Mouse (Mus musculus): Measurements from ENCODE around the gene Cd47. TPM values are rescaled to one million over a fixed set of nuclear protein-coding genes. Genes with fewer than 3 reads are reported as not detected.

Cd47 gene
- polyA plus RNA-seq, 1 experiment from 2014 or later, result 286 TPM

GRCm38 (mm10) chr16:49798790-49799189, 1.5 kb upstream of the Cd47 start:
- H3K27me3 ChIP-seq (ENCODE audit: control insufficient read depth, insufficient read depth, low read depth, low read length), result no peaks in the 10 kb centered on the region
- peak overlapping the region; percentile 37 for H3K9ac ChIP-seq (ENCODE audit: low read depth, low read length)
- WGBS (ENCODE audit: insufficient replicate concordance), result 18% methylated on average over 6 of the region's 6 CpGs
- peak overlapping the region; percentile 31; the same call in 1 of the 2 replicates for H3K4me2 ChIP-seq (ENCODE audit: low read depth, low read length)
- no peaks in the 10 kb centered on the region for H3K9me3 ChIP-seq (replicated peaks; ENCODE audit: control insufficient read depth, low read length)
- H3K27ac ChIP-seq (ENCODE audit: low read length), result peak overlapping the region; percentile 90
- H3K36me3 ChIP-seq (ENCODE audit: control insufficient read depth, insufficient read depth), result no peaks in the 10 kb centered on the region
- H3K4me3 ChIP-seq (ENCODE audit: low read depth, low read length), result no peak overlapping the region
- ATAC-seq (ENCODE audit: low read depth), result no peak
- H3K4me1 ChIP-seq (ENCODE audit: control insufficient read depth, low read depth, low read length), result peaks cover 69% of the 10 kb centered on the region

GRCm38 (mm10) chr16:49800996-49801395, 663 bp downstream of the Cd47 start:
- Histone ChIP-seq H3K27ac (ENCODE audit: low read length) (peak overlapping the region; percentile 97), H3K4me2 (ENCODE audit: low read depth, low read length) (peak overlapping the region; percentile 44; the same call in 1 of the 2 replicates), H3K4me1 (ENCODE audit: control insufficient read depth, low read depth, low read length) (peaks cover 75% of the 10 kb centered on the region), H3K36me3 (ENCODE audit: control insufficient read depth, insufficient read depth) (no peaks in the 10 kb centered on the region), H3K9me3 (replicated peaks; ENCODE audit: control insufficient read depth, low read length) (no peaks in the 10 kb centered on the region), H3K9ac (ENCODE audit: low read depth, low read length) (peak overlapping the region; percentile 54), H3K4me3 (ENCODE audit: low read depth, low read length) (no peak overlapping the region; the same call in 1 of the 2 replicates), H3K27me3 (ENCODE audit: control insufficient read depth, insufficient read depth, low read depth, low read length) (no peaks in the 10 kb centered on the region)
- no peak for ATAC-seq (ENCODE audit: low read depth)
- WGBS (ENCODE audit: insufficient replicate concordance), result 51% methylated on average over 5 of the region's 5 CpGs

- Histone ChIP-seq H3K9ac (ENCODE audit: low read depth, low read length) (peak overlapping the region; percentile 54), H3K27me3 (ENCODE audit: control insufficient read depth, insufficient read depth, low read depth, low read length) (no peaks in the 10 kb centered on the region)
- 41% methylated on average over 5 of the region's 5 CpGs for WGBS (ENCODE audit: insufficient replicate concordance)
Measured at GRCm38 (mm10) chr16:49801399-49801798, 1.1 kb downstream of the Cd47 start.

GRCm38 (mm10) chr16:49802993-49803392, 2.7 kb downstream of the Cd47 start:
- H3K4me3 ChIP-seq (ENCODE audit: low read depth, low read length), result no peak overlapping the region

More at GRCm38 (mm10) chr16:49801399-49801798, 1.1 kb downstream of the Cd47 start:
- peaks cover 71% of the 10 kb centered on the region for H3K4me1 ChIP-seq (ENCODE audit: control insufficient read depth, low read depth, low read length)
- no peak for ATAC-seq (ENCODE audit: low read depth)
- H3K4me2 ChIP-seq (ENCODE audit: low read depth, low read length), result peak overlapping the region; percentile 44; the same call in 1 of the 2 replicates
- no peak overlapping the region; the same call in 1 of the 2 replicates for H3K4me3 ChIP-seq (ENCODE audit: low read depth, low read length)
- no peaks in the 10 kb centered on the region for H3K36me3 ChIP-seq (ENCODE audit: control insufficient read depth, insufficient read depth)
- H3K9me3 ChIP-seq (replicated peaks; ENCODE audit: control insufficient read depth, low read length), result no peaks in the 10 kb centered on the region
- peak overlapping the region; percentile 97 for H3K27ac ChIP-seq (ENCODE audit: low read length)

GRCm38 (mm10) chr16:49803932-49804461, 3.7 kb downstream of the Cd47 start:
- Histone ChIP-seq H3K9ac (ENCODE audit: low read depth, low read length) (peak overlapping the region; percentile 76), H3K4me3 (ENCODE audit: low read depth, low read length) (peak overlapping the region; percentile 50), H3K27me3 (ENCODE audit: control insufficient read depth, insufficient read depth, low read depth, low read length) (no peaks in the 10 kb centered on the region), H3K36me3 (ENCODE audit: control insufficient read depth, insufficient read depth) (no peaks in the 10 kb centered on the region), H3K4me2 (ENCODE audit: low read depth, low read length) (peak overlapping the region; percentile 82), H3K9me3 (replicated peaks; ENCODE audit: control insufficient read depth, low read length) (no peaks in the 10 kb centered on the region), H3K4me1 (ENCODE audit: control insufficient read depth, low read depth, low read length) (peaks cover 60% of the 10 kb centered on the region), H3K27ac (ENCODE audit: low read length) (peak overlapping the region; percentile 88)
- ATAC-seq (ENCODE audit: low read depth), result no peak
- under 1% methylated on average over 12 of the region's 12 CpGs for WGBS (ENCODE audit: insufficient replicate concordance)

More at GRCm38 (mm10) chr16:49802993-49803392, 2.7 kb downstream of the Cd47 start:
- WGBS (ENCODE audit: insufficient replicate concordance), result 79% methylated on average over 2 of the region's 2 CpGs
- H3K27me3 ChIP-seq (ENCODE audit: control insufficient read depth, insufficient read depth, low read depth, low read length), result no peaks in the 10 kb centered on the region
- no peak overlapping the region for H3K9ac ChIP-seq (ENCODE audit: low read depth, low read length)
- H3K27ac ChIP-seq (ENCODE audit: low read length), result peak overlapping the region; percentile 57
- no peak overlapping the region for H3K4me2 ChIP-seq (ENCODE audit: low read depth, low read length)
- peaks cover 69% of the 10 kb centered on the region for H3K4me1 ChIP-seq (ENCODE audit: control insufficient read depth, low read depth, low read length)
- ATAC-seq (ENCODE audit: low read depth), result no peak
- no peaks in the 10 kb centered on the region for H3K36me3 ChIP-seq (ENCODE audit: control insufficient read depth, insufficient read depth)
- H3K9me3 ChIP-seq (replicated peaks; ENCODE audit: control insufficient read depth, low read length), result no peaks in the 10 kb centered on the region

- Histone ChIP-seq H3K27me3 (ENCODE audit: control insufficient read depth, insufficient read depth, low read depth, low read length) (no peaks in the 10 kb centered on the region), H3K4me1 (ENCODE audit: control insufficient read depth, low read depth, low read length) (peaks cover 35% of the 10 kb centered on the region), H3K9me3 (replicated peaks; ENCODE audit: control insufficient read depth, low read length) (no peaks in the 10 kb centered on the region), H3K27ac (ENCODE audit: low read length) (no peak overlapping the region; the same call in 1 of the 2 replicates), H3K9ac (ENCODE audit: low read depth, low read length) (no peak overlapping the region), H3K4me3 (ENCODE audit: low read depth, low read length) (no peak overlapping the region), H3K4me2 (ENCODE audit: low read depth, low read length) (no peak overlapping the region), H3K36me3 (ENCODE audit: control insufficient read depth, insufficient read depth) (no peaks in the 10 kb centered on the region)
- 70% methylated on average over 10 of the region's 10 CpGs for whole genome bisulfite sequencing (ENCODE audit: insufficient replicate concordance)
- ATAC-seq (ENCODE audit: low read depth), result no peak
Measured at GRCm38 (mm10) chr16:49806920-49807319, 6.6 kb downstream of the Cd47 start.

- Histone ChIP-seq H3K4me2 (ENCODE audit: low read depth, low read length) (no peak overlapping the region), H3K9me3 (replicated peaks; ENCODE audit: control insufficient read depth, low read length) (no peaks in the 10 kb centered on the region), H3K9ac (ENCODE audit: low read depth, low read length) (0 out of 2 replicates have a peak overlapping the region, but pooled peaks have one; percentile 4), H3K27ac (ENCODE audit: low read length) (peak overlapping the region; percentile 46), H3K4me3 (ENCODE audit: low read depth, low read length) (no peak overlapping the region), H3K4me1 (ENCODE audit: control insufficient read depth, low read depth, low read length) (peaks cover 30% of the 10 kb centered on the region), H3K27me3 (ENCODE audit: control insufficient read depth, insufficient read depth, low read depth, low read length) (no peaks in the 10 kb centered on the region), H3K36me3 (ENCODE audit: control insufficient read depth, insufficient read depth) (no peaks in the 10 kb centered on the region)
- no peak for ATAC-seq (ENCODE audit: low read depth)
- WGBS (ENCODE audit: insufficient replicate concordance), result 22% methylated on average over 7 of the region's 7 CpGs
Measured at GRCm38 (mm10) chr16:49807419-49807841, 7.1 kb downstream of the Cd47 start.

- H3K27me3 ChIP-seq (ENCODE audit: control insufficient read depth, insufficient read depth, low read depth, low read length), result no peaks in the 10 kb centered on the region
- WGBS (ENCODE audit: insufficient replicate concordance), result 78% methylated on average over 18 of the region's 18 CpGs
- no peaks in the 10 kb centered on the region for H3K36me3 ChIP-seq (ENCODE audit: control insufficient read depth, insufficient read depth)
- no peak overlapping the region for H3K9ac ChIP-seq (ENCODE audit: low read depth, low read length)
- no peaks in the 10 kb centered on the region for H3K9me3 ChIP-seq (replicated peaks; ENCODE audit: control insufficient read depth, low read length)
- H3K4me1 ChIP-seq (ENCODE audit: control insufficient read depth, low read depth, low read length), result peaks cover 28% of the 10 kb centered on the region
- no peak overlapping the region for H3K4me2 ChIP-seq (ENCODE audit: low read depth, low read length)
- H3K27ac ChIP-seq (ENCODE audit: low read length), result no peak overlapping the region
- H3K4me3 ChIP-seq (ENCODE audit: low read depth, low read length), result no peak overlapping the region
- no peak for ATAC-seq (ENCODE audit: low read depth)
Measured at GRCm38 (mm10) chr16:49807862-49808430, 7.6 kb downstream of the Cd47 start.

- Histone ChIP-seq H3K36me3 (ENCODE audit: control insufficient read depth, insufficient read depth) (no peaks in the 10 kb centered on the region), H3K27ac (ENCODE audit: low read length) (no peak overlapping the region), H3K4me1 (ENCODE audit: control insufficient read depth, low read depth, low read length) (peaks cover 10% of the 10 kb centered on the region), H3K4me2 (ENCODE audit: low read depth, low read length) (no peak overlapping the region), H3K27me3 (ENCODE audit: control insufficient read depth, insufficient read depth, low read depth, low read length) (no peaks in the 10 kb centered on the region), H3K9ac (ENCODE audit: low read depth, low read length) (no peak overlapping the region), H3K4me3 (ENCODE audit: low read depth, low read length) (no peak overlapping the region), H3K9me3 (replicated peaks; ENCODE audit: control insufficient read depth, low read length) (no peaks in the 10 kb centered on the region)
- ATAC-seq (ENCODE audit: low read depth), result no peak
- 75% methylated on average over 2 of the region's 2 CpGs for WGBS (ENCODE audit: insufficient replicate concordance)
Measured at GRCm38 (mm10) chr16:49811897-49812296, 11.6 kb downstream of the Cd47 start.
